Mouse (Mus musculus) erythroblast, embryonic 14.5 days (primary cell): ENCODE data around the gene Pcf11.

Experiments
- GATA1 ChIP-seq: IDR thresholded peaks from 2 replicates; pipeline ENCODE4 v1.6.1; 2012; ENCODE audit warnings: low read length, inconsistent platforms, mixed read lengths
- TAL1 ChIP-seq: IDR thresholded peaks from 3 replicates; pipeline ENCODE4 v1.6.1; 2012; ENCODE audit warnings: low read length, inconsistent platforms, mixed read lengths

GRCm38 (mm10) chr7:92637021-92637625, 32.6 kb downstream of the Pcf11 start, which contains the start of gene Ankrd42:
- TF ChIP-seq GATA1 (no peak), TAL1 (no peak)
